Mouse (Mus musculus) lung, postnatal 4 days (tissue): ENCODE measurements at regions not wholly inside any gene's neighbourhood (a gene's known extent, or its start where the extent isn't known, plus 50 kb on each side); places are given as distances from the start of the nearest gene placed in this dataset.
A peak's percentile ranks its signal among the peaks of the same experiment; 100 is the strongest.

Experiments
- DNase-seq, 2 experiments: peaks; one replicate each; pipeline ENCODE4 v3.0.0; 2021

GRCm38 (mm10) chr2:98439532-98439931 lies 222.5 kb upstream of the Gm10801 start:
- DNase-seq: peak; percentile 13 to 24

- no peak for DNase-seq
These were observed 180.5 kb upstream of the Gm10801 start for GRCm38 (mm10) chr2:98481533-98481932.
